Mouse (Mus musculus): ENCODE results near the gene Cdk14. TPM values are rescaled to one million over a fixed set of nuclear protein-coding genes. Genes with fewer than 3 reads are reported as not detected.

The Cdk14 gene
- polyA plus RNA-seq, 2 experiments: 14.5 to 27.6 TPM

GRCm38 (mm10) chr5:5139855-5140254 is 280.3 kb downstream of the Cdk14 start:
- no peaks in the 10 kb centered on the region for H3K9me3 ChIP-seq (ENCODE audit: control insufficient read depth, low read length)
- no peaks in the 10 kb centered on the region for H3K36me3 ChIP-seq (ENCODE audit: control insufficient read depth, insufficient read depth, low read length)
- H3K9ac ChIP-seq (ENCODE audit: low read depth, low read length, severe bottlenecking): no peak overlapping the region
- no peaks in the 10 kb centered on the region for H3K27me3 ChIP-seq (ENCODE audit: control insufficient read depth, insufficient read depth, low read length)
- H3K4me1 ChIP-seq (ENCODE audit: control insufficient read depth, insufficient read depth, low read length): no peaks in the 10 kb centered on the region
- TF ChIP-seq POLR2A (IDR thresholded peaks at IDR 0.05; ENCODE audit: borderline replicate concordance, extremely low read depth, insufficient read depth, insufficient read length): no peak
- H3K4me3 ChIP-seq (replicated peaks; ENCODE audit: low read length): no peak overlapping the region
- DNase-seq (ENCODE audit: low spot score) (no peak), ATAC-seq (ENCODE audit: low FRiP score, low read depth) (no peak)
- H3K4me2 ChIP-seq (replicated peaks; ENCODE audit: low read depth, low read length, severe bottlenecking): no peak overlapping the region
- 77% methylated on average over 5 of the region's 5 CpGs for WGBS
- no peak overlapping the region for H3K27ac ChIP-seq (replicated peaks; ENCODE audit: low read depth, low read length)

GRCm38 (mm10) chr5:5134905-5135511 is 285.1 kb downstream of the Cdk14 start:
- Histone ChIP-seq H3K9me3 (ENCODE audit: control insufficient read depth, low read length) (no peaks in the 10 kb centered on the region), H3K27me3 (ENCODE audit: control insufficient read depth, insufficient read depth, low read length) (no peaks in the 10 kb centered on the region), H3K9ac (ENCODE audit: low read depth, low read length, severe bottlenecking) (no peak overlapping the region), H3K36me3 (ENCODE audit: control insufficient read depth, insufficient read depth, low read length) (no peaks in the 10 kb centered on the region), H3K4me3 (replicated peaks; ENCODE audit: low read length) (no peak overlapping the region), H3K27ac (replicated peaks; ENCODE audit: low read depth, low read length) (no peak overlapping the region), H3K4me2 (replicated peaks; ENCODE audit: low read depth, low read length, severe bottlenecking) (no peak overlapping the region), H3K4me1 (ENCODE audit: control insufficient read depth, insufficient read depth, low read length) (no peaks in the 10 kb centered on the region)
- ATAC-seq (ENCODE audit: low FRiP score, low read depth): no peak
- no peak for TF ChIP-seq POLR2A (IDR thresholded peaks at IDR 0.05; ENCODE audit: borderline replicate concordance, extremely low read depth, insufficient read depth, insufficient read length)
- no peak for DNase-seq (ENCODE audit: low spot score)
- WGBS: 83% methylated on average over 13 of the region's 13 CpGs

- no peak overlapping the region for H3K4me3 ChIP-seq (replicated peaks; ENCODE audit: low read length)
- H3K4me1 ChIP-seq (ENCODE audit: control insufficient read depth, insufficient read depth, low read length): no peaks in the 10 kb centered on the region
- H3K36me3 ChIP-seq (ENCODE audit: control insufficient read depth, insufficient read depth, low read length): no peaks in the 10 kb centered on the region
- no peak overlapping the region for H3K9ac ChIP-seq (ENCODE audit: low read depth, low read length, severe bottlenecking)
- ATAC-seq (ENCODE audit: low FRiP score, low read depth) (no peak), DNase-seq (ENCODE audit: low spot score) (no peak)
- H3K4me2 ChIP-seq (replicated peaks; ENCODE audit: low read depth, low read length, severe bottlenecking): no peak overlapping the region
- 79% methylated on average over 6 of the region's 6 CpGs for WGBS
- no peak for TF ChIP-seq POLR2A (IDR thresholded peaks at IDR 0.05; ENCODE audit: borderline replicate concordance, extremely low read depth, insufficient read depth, insufficient read length)
- H3K27me3 ChIP-seq (ENCODE audit: control insufficient read depth, insufficient read depth, low read length): no peaks in the 10 kb centered on the region
- no peaks in the 10 kb centered on the region for H3K9me3 ChIP-seq (ENCODE audit: control insufficient read depth, low read length)
- no peak overlapping the region for H3K27ac ChIP-seq (replicated peaks; ENCODE audit: low read depth, low read length)
Measured at GRCm38 (mm10) chr5:5134143-5134904, 285.8 kb downstream of the Cdk14 start.

GRCm38 (mm10) chr5:5128852-5129251 is 291.3 kb downstream of the Cdk14 start:
- Histone ChIP-seq H3K4me2 (replicated peaks; ENCODE audit: low read depth, low read length, severe bottlenecking) (no peak overlapping the region), H3K27ac (replicated peaks; ENCODE audit: low read depth, low read length) (no peak overlapping the region), H3K4me1 (ENCODE audit: control insufficient read depth, insufficient read depth, low read length) (no peaks in the 10 kb centered on the region), H3K36me3 (ENCODE audit: control insufficient read depth, insufficient read depth, low read length) (no peaks in the 10 kb centered on the region), H3K9ac (ENCODE audit: low read depth, low read length, severe bottlenecking) (no peak overlapping the region), H3K9me3 (ENCODE audit: control insufficient read depth, low read length) (no peaks in the 10 kb centered on the region), H3K27me3 (ENCODE audit: control insufficient read depth, insufficient read depth, low read length) (no peaks in the 10 kb centered on the region), H3K4me3 (replicated peaks; ENCODE audit: low read length) (no peak overlapping the region)
- ATAC-seq (ENCODE audit: low FRiP score, low read depth) (no peak), DNase-seq (ENCODE audit: low spot score) (no peak)
- TF ChIP-seq POLR2A (IDR thresholded peaks at IDR 0.05; ENCODE audit: borderline replicate concordance, extremely low read depth, insufficient read depth, insufficient read length): no peak
- 89% methylated on average over 1 of the region's 1 CpGs for WGBS

GRCm38 (mm10) chr5:5124645-5125044 is 295.5 kb downstream of the Cdk14 start:
- Histone ChIP-seq H3K27me3 (ENCODE audit: control insufficient read depth, insufficient read depth, low read length) (no peaks in the 10 kb centered on the region), H3K27ac (replicated peaks; ENCODE audit: low read depth, low read length) (no peak overlapping the region), H3K4me1 (ENCODE audit: control insufficient read depth, insufficient read depth, low read length) (no peaks in the 10 kb centered on the region), H3K4me2 (replicated peaks; ENCODE audit: low read depth, low read length, severe bottlenecking) (no peak overlapping the region), H3K9ac (ENCODE audit: low read depth, low read length, severe bottlenecking) (no peak overlapping the region), H3K4me3 (replicated peaks; ENCODE audit: low read length) (no peak overlapping the region), H3K36me3 (ENCODE audit: control insufficient read depth, insufficient read depth, low read length) (no peaks in the 10 kb centered on the region), H3K9me3 (ENCODE audit: control insufficient read depth, low read length) (no peaks in the 10 kb centered on the region)
- no peak for TF ChIP-seq POLR2A (IDR thresholded peaks at IDR 0.05; ENCODE audit: borderline replicate concordance, extremely low read depth, insufficient read depth, insufficient read length)
- ATAC-seq (ENCODE audit: low FRiP score, low read depth) (no peak), DNase-seq (ENCODE audit: low spot score) (no peak)
- 92% methylated on average over 4 of the region's 4 CpGs for WGBS

Data from limb, embryonic 14.5 days (tissue).